Mouse (Mus musculus): ENCODE measurements at regions not wholly inside any gene's neighbourhood (a gene's known extent, or its start where the extent isn't known, plus 50 kb on each side); places are given as distances from the start of the nearest gene placed in this dataset.

DNA sequence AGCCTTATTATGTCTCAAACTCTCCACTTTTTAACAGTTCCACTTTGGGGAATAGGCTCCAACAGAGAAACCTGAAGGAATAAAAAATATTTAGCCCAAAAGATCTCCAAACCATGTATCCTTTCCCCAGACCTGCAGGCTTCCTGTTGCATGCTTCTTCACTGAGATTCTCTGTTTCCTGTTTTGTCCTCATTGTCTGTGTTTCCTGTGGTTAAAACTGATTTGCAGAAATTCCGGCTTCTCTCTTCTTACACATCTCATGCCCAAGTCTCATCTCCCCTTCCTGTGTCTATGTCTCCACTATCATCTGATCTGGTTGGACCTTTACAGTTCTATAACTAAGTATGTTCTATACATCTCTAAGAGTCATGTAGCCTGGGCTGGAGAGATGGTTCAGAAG, 3482.2 kb upstream of the Gm7489 start:
- Histone ChIP-seq H3K9ac (ENCODE audit: low read depth, low read length) (no peak overlapping the region), H3K4me3 (no peak overlapping the region), H3K27ac (no peak overlapping the region), H3K79me2 (replicated peaks; ENCODE audit: control insufficient read depth, insufficient read depth, low read length) (no peaks in the 10 kb centered on the region), H3K27me3 (ENCODE audit: control insufficient read depth, insufficient read depth, low read length) (no peaks in the 10 kb centered on the region), H3K4me1 (ENCODE audit: control insufficient read depth, insufficient read depth, low read length) (no peaks in the 10 kb centered on the region), H3K36me3 (ENCODE audit: control insufficient read depth, insufficient read depth, low read length) (no peaks in the 10 kb centered on the region)
- intact Hi-C loops (cut with DNase I), result no loop called here
- TF ChIP-seq EP300 (IDR thresholded peaks at IDR 0.05; ENCODE audit: insufficient read depth, low read depth, low read length) (no peak), POLR2A (IDR thresholded peaks at IDR 0.05; ENCODE audit: insufficient read depth, low read depth, low read length) (no peak), CTCF (IDR thresholded peaks at IDR 0.05) (no peak)
- DNase-seq, result no peak
- 25% methylated on average over 1 of the region's 1 CpGs for WGBS

DNA sequence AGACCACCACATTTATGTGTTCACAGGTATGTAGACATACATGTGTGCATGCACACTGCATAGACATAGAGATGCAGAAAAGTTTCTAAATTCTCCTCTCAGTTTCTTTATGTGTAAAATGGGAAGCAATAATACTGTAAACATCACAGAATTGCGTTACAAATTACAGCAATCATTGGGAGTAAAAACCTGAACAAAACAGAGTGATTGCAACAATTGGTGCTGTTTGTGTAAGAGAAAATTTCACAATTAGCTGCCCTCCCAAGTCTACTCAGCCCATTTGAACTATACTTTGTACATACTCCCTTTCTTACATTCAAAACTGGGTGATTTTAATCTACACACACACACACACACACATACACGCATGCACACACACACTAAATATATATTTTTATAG, 3480.8 kb upstream of the Gm7489 start:
- Histone ChIP-seq H3K4me3 (no peak overlapping the region), H3K4me1 (ENCODE audit: control insufficient read depth, insufficient read depth, low read length) (no peaks in the 10 kb centered on the region), H3K79me2 (replicated peaks; ENCODE audit: control insufficient read depth, insufficient read depth, low read length) (no peaks in the 10 kb centered on the region), H3K27ac (no peak overlapping the region), H3K9ac (ENCODE audit: low read depth, low read length) (no peak overlapping the region), H3K27me3 (ENCODE audit: control insufficient read depth, insufficient read depth, low read length) (no peaks in the 10 kb centered on the region), H3K36me3 (ENCODE audit: control insufficient read depth, insufficient read depth, low read length) (no peaks in the 10 kb centered on the region)
- WGBS, result 93% methylated on average over 2 of the region's 2 CpGs
- no peak for DNase-seq
- TF ChIP-seq EP300 (IDR thresholded peaks at IDR 0.05; ENCODE audit: insufficient read depth, low read depth, low read length), result no peak
- no peak for TF ChIP-seq CTCF (IDR thresholded peaks at IDR 0.05)
- no peak for TF ChIP-seq POLR2A (IDR thresholded peaks at IDR 0.05; ENCODE audit: insufficient read depth, low read depth, low read length)
- intact Hi-C loops (cut with DNase I), result no loop called here

DNA sequence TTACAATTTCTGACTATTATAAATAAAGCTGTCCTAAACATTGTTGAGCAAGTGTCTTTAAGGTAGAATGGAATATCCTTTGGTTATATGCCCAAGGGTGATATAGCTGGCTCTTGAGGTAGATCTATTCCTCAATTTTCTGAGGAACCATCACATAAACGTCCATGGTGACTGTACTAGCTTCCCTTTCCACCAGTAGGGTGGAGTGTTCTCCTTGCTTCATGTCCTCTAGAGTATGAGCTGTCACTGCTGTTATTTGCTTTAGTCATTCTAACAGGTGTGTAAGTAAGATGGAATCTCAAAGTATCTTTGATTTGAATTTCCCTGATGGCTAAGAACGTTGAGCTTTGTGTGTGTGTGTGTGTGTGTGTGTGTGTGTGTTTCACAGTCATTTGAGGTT, 3475.7 kb upstream of the Gm7489 start:
- no peak overlapping the region for H3K9ac ChIP-seq (ENCODE audit: low read depth, low read length)
- intact Hi-C loops (cut with DNase I), result no loop called here
- H3K27me3 ChIP-seq (ENCODE audit: control insufficient read depth, insufficient read depth, low read length), result no peaks in the 10 kb centered on the region
- TF ChIP-seq POLR2A (IDR thresholded peaks at IDR 0.05; ENCODE audit: insufficient read depth, low read depth, low read length) (no peak), EP300 (IDR thresholded peaks at IDR 0.05; ENCODE audit: insufficient read depth, low read depth, low read length) (no peak), CTCF (IDR thresholded peaks at IDR 0.05) (no peak)
- H3K79me2 ChIP-seq (replicated peaks; ENCODE audit: control insufficient read depth, insufficient read depth, low read length), result no peaks in the 10 kb centered on the region
- no peak for DNase-seq
- no peak overlapping the region for H3K4me3 ChIP-seq
- 30% methylated on average over 2 of the region's 2 CpGs for WGBS
- no peak overlapping the region for H3K27ac ChIP-seq
- no peaks in the 10 kb centered on the region for H3K36me3 ChIP-seq (ENCODE audit: control insufficient read depth, insufficient read depth, low read length)
- H3K4me1 ChIP-seq (ENCODE audit: control insufficient read depth, insufficient read depth, low read length), result no peaks in the 10 kb centered on the region

DNA sequence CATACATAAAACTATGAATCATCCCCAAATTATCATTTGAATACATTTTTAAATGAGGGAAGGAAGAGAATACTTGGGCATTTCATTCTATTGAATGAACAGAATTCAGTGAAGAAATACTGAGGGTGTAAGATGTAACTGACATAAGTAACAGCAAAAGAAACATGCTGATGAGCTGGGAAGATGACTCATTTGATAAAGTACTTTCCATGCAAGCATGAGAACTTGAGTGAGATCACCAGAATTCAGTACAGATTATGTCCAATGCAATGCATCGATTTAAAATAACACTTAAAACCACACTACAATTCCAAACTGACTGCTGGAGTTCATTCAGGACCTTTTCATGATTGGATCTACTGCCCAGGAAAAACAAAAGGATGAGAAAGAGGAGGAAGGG, 3467.1 kb upstream of the Gm7489 start:
- Histone ChIP-seq H3K36me3 (ENCODE audit: control insufficient read depth, insufficient read depth, low read length) (no peaks in the 10 kb centered on the region), H3K9ac (ENCODE audit: low read depth, low read length) (no peak overlapping the region), H3K4me3 (no peak overlapping the region), H3K27ac (no peak overlapping the region), H3K27me3 (ENCODE audit: control insufficient read depth, insufficient read depth, low read length) (no peaks in the 10 kb centered on the region), H3K4me1 (ENCODE audit: control insufficient read depth, insufficient read depth, low read length) (no peaks in the 10 kb centered on the region), H3K79me2 (replicated peaks; ENCODE audit: control insufficient read depth, insufficient read depth, low read length) (no peaks in the 10 kb centered on the region)
- intact Hi-C loops (cut with DNase I), result no loop called here
- no peak for TF ChIP-seq POLR2A (IDR thresholded peaks at IDR 0.05; ENCODE audit: insufficient read depth, low read depth, low read length)
- no peak for TF ChIP-seq CTCF (IDR thresholded peaks at IDR 0.05)
- no peak for TF ChIP-seq EP300 (IDR thresholded peaks at IDR 0.05; ENCODE audit: insufficient read depth, low read depth, low read length)
- no peak for DNase-seq
- 78% methylated on average over 1 of the region's 1 CpGs for WGBS

DNA sequence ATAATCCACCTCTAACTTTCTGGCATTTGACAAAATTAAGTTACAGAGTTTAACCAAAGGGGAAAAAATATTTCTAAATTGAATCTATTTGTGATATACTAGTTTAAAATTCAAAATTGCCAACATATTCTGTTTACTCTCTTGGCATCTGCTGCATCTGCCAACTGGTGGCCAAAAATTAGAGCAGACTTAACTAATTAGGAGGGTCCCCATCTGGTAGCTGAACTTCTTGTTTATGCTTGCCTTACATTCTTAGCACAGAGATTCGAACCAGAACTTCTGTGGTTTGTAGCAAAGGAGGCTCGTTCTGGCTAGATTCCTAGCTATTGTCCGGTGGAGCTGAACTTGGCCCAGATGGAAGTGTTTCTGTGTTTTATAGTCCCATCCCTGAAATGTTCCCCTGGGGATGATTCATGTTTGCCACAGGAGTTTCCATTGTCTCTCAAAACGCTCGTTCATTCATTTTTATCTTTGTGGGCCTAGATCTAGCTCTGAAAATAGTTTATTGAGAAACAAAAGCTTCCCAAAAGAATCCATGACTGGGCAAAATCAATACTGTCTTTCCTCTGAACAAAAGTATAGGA, 3461.5 kb upstream of the Gm7489 start:
- Histone ChIP-seq H3K27me3 (ENCODE audit: control insufficient read depth, insufficient read depth, low read length) (no peaks in the 10 kb centered on the region), H3K4me3 (no peak overlapping the region), H3K27ac (no peak overlapping the region), H3K9ac (ENCODE audit: low read depth, low read length) (no peak overlapping the region), H3K79me2 (replicated peaks; ENCODE audit: control insufficient read depth, insufficient read depth, low read length) (no peaks in the 10 kb centered on the region), H3K4me1 (ENCODE audit: control insufficient read depth, insufficient read depth, low read length) (no peaks in the 10 kb centered on the region), H3K36me3 (ENCODE audit: control insufficient read depth, insufficient read depth, low read length) (no peaks in the 10 kb centered on the region)
- intact Hi-C loops (cut with DNase I), result no loop called here
- no peak for DNase-seq
- 42% methylated on average over 5 of the region's 5 CpGs for WGBS
- TF ChIP-seq POLR2A (IDR thresholded peaks at IDR 0.05; ENCODE audit: insufficient read depth, low read depth, low read length), result no peak
- no peak for TF ChIP-seq CTCF (IDR thresholded peaks at IDR 0.05)
- no peak for TF ChIP-seq EP300 (IDR thresholded peaks at IDR 0.05; ENCODE audit: insufficient read depth, low read depth, low read length)

- intact Hi-C loops (cut with DNase I), result no loop called here
- Histone ChIP-seq H3K27ac (no peak overlapping the region), H3K36me3 (ENCODE audit: control insufficient read depth, insufficient read depth, low read length) (no peaks in the 10 kb centered on the region), H3K79me2 (replicated peaks; ENCODE audit: control insufficient read depth, insufficient read depth, low read length) (no peaks in the 10 kb centered on the region), H3K4me3 (no peak overlapping the region), H3K27me3 (ENCODE audit: control insufficient read depth, insufficient read depth, low read length) (no peaks in the 10 kb centered on the region), H3K9ac (ENCODE audit: low read depth, low read length) (no peak overlapping the region), H3K4me1 (ENCODE audit: control insufficient read depth, insufficient read depth, low read length) (no peaks in the 10 kb centered on the region)
- WGBS, result 14% methylated on average over 2 of the region's 2 CpGs
- no peak for TF ChIP-seq CTCF (IDR thresholded peaks at IDR 0.05)
- no peak for TF ChIP-seq POLR2A (IDR thresholded peaks at IDR 0.05; ENCODE audit: insufficient read depth, low read depth, low read length)
- no peak for TF ChIP-seq EP300 (IDR thresholded peaks at IDR 0.05; ENCODE audit: insufficient read depth, low read depth, low read length)
- DNase-seq, result no peak
Observed at GRCm38 (mm10) chr15:50449604-50450003, 3435.1 kb upstream of the Gm7489 start.
